ENCODE assay signal across 8 mouse cellular contexts in genomic region chr1:193130456-193130825, GRCm38 (mm10). TPM values are rescaled to one million over a fixed set of nuclear protein-coding genes. Genes with fewer than 3 reads are reported as not detected.
DNase-seq lines count a peak whose midpoint lies in the region; ATAC-seq and TF ChIP-seq lines count a peak whose summit lies in the region.

No protein-coding gene starts in this region.

- peak; percentile 48 for ATAC-seq in frontal cortex, adult (ENCODE audit: low TSS enrichment)
- ATAC-seq in CD4-positive, CD25-positive, alpha-beta regulatory T cell, adult 4 months = peak; percentile 18
- no peak; the same call in 1 of the 2 replicates for ATAC-seq in forebrain, embryonic 11.5 days (replicated peaks; ENCODE audit: low FRiP score)
- ATAC-seq in liver, embryonic 12.5 days = peak; percentile 40
- ATAC-seq in stomach, postnatal 0 days (ENCODE audit: low FRiP score, low TSS enrichment) = peak; percentile 51

- H3K9me3 ChIP-seq in forebrain, embryonic 11.5 days (ENCODE audit: control insufficient read depth, low read length) = no peaks in the 10 kb centered on the region
- no peaks in the 10 kb centered on the region for H3K9me3 ChIP-seq in liver, embryonic 12.5 days (replicated peaks)
- no peaks in the 10 kb centered on the region for H3K9me3 ChIP-seq in stomach, postnatal 0 days (ENCODE audit: control insufficient read depth, low read length)

- no peak for TF ChIP-seq CTCF in stomach, postnatal 0 days (IDR thresholded peaks at IDR 0.05; ENCODE audit: low read depth)

- DNase-seq in frontal cortex, postnatal 25 days (ENCODE audit: low spot score in 2 of 2) = no peak
- DNase-seq in forebrain, embryonic 11.5 days (ENCODE audit: low spot score) = peak; percentile 54
- DNase-seq in stomach, postnatal 0 days (ENCODE audit: low spot score) = no peak
- DNase-seq in gastrocnemius, postnatal 4 days (ENCODE audit: low spot score in 2 of 2) = no peak
- DNase-seq in right cerebral cortex, postnatal 4 days = no peak

- no peak overlapping the region for H3K27ac ChIP-seq in forebrain, embryonic 11.5 days (ENCODE audit: low read depth, low read length)
- H3K27ac ChIP-seq in liver, embryonic 12.5 days = no peak overlapping the region
- H3K27ac ChIP-seq in stomach, postnatal 0 days (replicated peaks) = peak overlapping the region; percentile 35; the same call in 1 of the 2 replicates

- H3K36me3 ChIP-seq in forebrain, embryonic 11.5 days (ENCODE audit: control insufficient read depth, insufficient read depth, low read length) = peaks cover 2% of the 10 kb centered on the region; the same call in 1 of the 2 replicates
- H3K36me3 ChIP-seq in liver, embryonic 12.5 days = peaks cover 27% of the 10 kb centered on the region
- peaks cover 5% of the 10 kb centered on the region; the same call in 1 of the 2 replicates for H3K36me3 ChIP-seq in stomach, postnatal 0 days (ENCODE audit: control insufficient read depth, insufficient read depth, low read length)

- H3K9ac ChIP-seq in forebrain, embryonic 11.5 days (ENCODE audit: low read length) = peak overlapping the region; percentile 51
- no peak overlapping the region; the same call in 1 of the 2 replicates for H3K9ac ChIP-seq in liver, embryonic 12.5 days
- H3K9ac ChIP-seq in stomach, postnatal 0 days (ENCODE audit: low read length) = peak overlapping the region; percentile 2; the same call in 1 of the 2 replicates

- WGBS in forebrain, embryonic 11.5 days = 26% methylated on average over 11 of the region's 11 CpGs
- WGBS in liver, embryonic 12.5 days (ENCODE audit: insufficient replicate concordance) = 28% methylated on average over 11 of the region's 11 CpGs
- 21% methylated on average over 11 of the region's 11 CpGs for WGBS in stomach, postnatal 0 days

- H3K4me1 ChIP-seq in forebrain, embryonic 11.5 days (replicated peaks; ENCODE audit: control insufficient read depth, insufficient read depth, low read length) = peaks cover 5% of the 10 kb centered on the region; the same call in 1 of the 2 replicates
- H3K4me1 ChIP-seq in liver, embryonic 12.5 days = peaks cover 23% of the 10 kb centered on the region
- H3K4me1 ChIP-seq in stomach, postnatal 0 days (replicated peaks; ENCODE audit: control insufficient read depth, insufficient read depth) = 0 out of 2 replicates have a peak, but pooled peaks cover 2% of the 10 kb centered on the region

- no peaks in the 10 kb centered on the region for H3K27me3 ChIP-seq in forebrain, embryonic 11.5 days (ENCODE audit: control insufficient read depth, insufficient read depth, low read length)
- H3K27me3 ChIP-seq in liver, embryonic 12.5 days (replicated peaks) = peaks cover 7% of the 10 kb centered on the region; the same call in 1 of the 2 replicates
- no peaks in the 10 kb centered on the region for H3K27me3 ChIP-seq in stomach, postnatal 0 days (ENCODE audit: control insufficient read depth, insufficient read depth, low read length)

- H3K4me3 ChIP-seq in forebrain, embryonic 11.5 days (ENCODE audit: low read depth, low read length) = peak overlapping the region; percentile 97
- peak overlapping the region; percentile 99 for H3K4me3 ChIP-seq in liver, embryonic 12.5 days
- H3K4me3 ChIP-seq in stomach, postnatal 0 days (ENCODE audit: low read depth, low read length) = peak overlapping the region; percentile 91

- peak overlapping the region; percentile 60 for H3K4me2 ChIP-seq in forebrain, embryonic 11.5 days (ENCODE audit: low read depth, low read length, severe bottlenecking)
- peak overlapping the region; percentile 86 for H3K4me2 ChIP-seq in liver, embryonic 12.5 days
- H3K4me2 ChIP-seq in stomach, postnatal 0 days (replicated peaks; ENCODE audit: low read depth) = peak overlapping the region; percentile 46

- no peak for TF ChIP-seq EP300 in stomach, postnatal 0 days (optimal IDR thresholded peaks at IDR 0.05)

RNA-seq across cellular contexts. Expression of gene Diexf, which starts 0.4 kb away (rescaled TPM):
- 1 to 10 TPM; 9.5 to 10.0 TPM for polyA plus RNA-seq in CD4-positive, CD25-positive, alpha-beta regulatory T cell, adult 4 months (2017; shearing (Covaris generic))
- polyA plus RNA-seq in forebrain, embryonic 11.5 days (2014; fragmentation: Nextera tagmentation; extraction: Ambion mirVana) = 9.8 and 13.2 TPM in 2 replicates
- polyA plus RNA-seq in liver, embryonic 12.5 days (2016; fragmentation: Nextera tagmentation; extraction: Ambion mirVana) = 4.4 and 5.4 TPM in 2 replicates
- polyA plus RNA-seq in stomach, postnatal 0 days (2015; fragmentation: Nextera tagmentation; extraction: Ambion mirVana) = 2.1 and 2.4 TPM in 2 replicates
- total RNA-seq in gastrocnemius, postnatal 4 days (2021) = 10 to 100 TPM; 16.6 to 18.1 TPM

RNA-seq across cellular contexts. Expression of gene Irf6, which starts 22.5 kb away (rescaled TPM):
- polyA plus RNA-seq in CD4-positive, CD25-positive, alpha-beta regulatory T cell, adult 4 months (2017; shearing (Covaris generic)) = 1 to 10 TPM; 7.3 to 9.3 TPM
- 2.6 and 3.0 TPM in 2 replicates for polyA plus RNA-seq in forebrain, embryonic 11.5 days (2014; fragmentation: Nextera tagmentation; extraction: Ambion mirVana)
- polyA plus RNA-seq in liver, embryonic 12.5 days (2016; fragmentation: Nextera tagmentation; extraction: Ambion mirVana) = 2.6 and 2.8 TPM in 2 replicates
- polyA plus RNA-seq in stomach, postnatal 0 days (2015; fragmentation: Nextera tagmentation; extraction: Ambion mirVana) = 40.7 and 45.0 TPM in 2 replicates
- 1 to 10 TPM; 6.4 to 6.9 TPM for total RNA-seq in gastrocnemius, postnatal 4 days (2021)

RNA-seq across cellular contexts. Expression of gene A130010J15Rik, which starts 37.4 kb away (rescaled TPM):
- polyA plus RNA-seq in CD4-positive, CD25-positive, alpha-beta regulatory T cell, adult 4 months (2017; shearing (Covaris generic)) = 10 to 100 TPM; 15.7 to 16.1 TPM
- polyA plus RNA-seq in forebrain, embryonic 11.5 days (2014; fragmentation: Nextera tagmentation; extraction: Ambion mirVana) = 13.7 and 14.3 TPM in 2 replicates
- 6.9 and 7.7 TPM in 2 replicates for polyA plus RNA-seq in liver, embryonic 12.5 days (2016; fragmentation: Nextera tagmentation; extraction: Ambion mirVana)
- polyA plus RNA-seq in stomach, postnatal 0 days (2015; fragmentation: Nextera tagmentation; extraction: Ambion mirVana) = 11.4 and 11.7 TPM in 2 replicates
- 1 to 10 TPM; 6.6 to 7.2 TPM for total RNA-seq in gastrocnemius, postnatal 4 days (2021)
